Mouse (Mus musculus): Measurements from ENCODE around the gene Stc2. TPM values are rescaled to one million over a fixed set of nuclear protein-coding genes. Genes with fewer than 3 reads are reported as not detected.

Stc2 gene
- polyA plus RNA-seq, 1 experiment from 2014 or later: 0.43 TPM

DNA sequence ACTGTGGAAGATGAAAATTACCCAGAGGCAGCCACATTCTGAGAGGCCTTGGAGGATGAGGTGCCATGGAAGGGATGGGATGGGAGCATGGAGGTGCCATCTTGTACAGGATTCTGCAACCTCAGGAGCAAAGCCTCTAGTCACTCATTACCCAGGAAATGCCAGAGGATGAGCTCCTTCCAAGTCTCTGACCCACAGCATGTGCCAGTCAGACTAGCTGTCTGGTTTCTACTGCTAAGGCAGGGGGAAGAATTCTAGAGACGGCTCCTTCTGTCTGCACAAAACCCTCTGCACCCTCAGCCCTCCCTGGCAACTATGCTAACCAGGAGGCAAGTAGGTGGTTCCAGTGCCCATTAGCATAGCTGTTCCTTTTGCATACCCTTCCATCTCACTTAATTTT is 15.4 kb downstream of the Stc2 start:
- Histone ChIP-seq H3K4me1 (ENCODE audit: insufficient read depth) (no peaks in the 10 kb centered on the region), H3K36me3 (replicated peaks; ENCODE audit: insufficient read depth, low read length) (no peaks in the 10 kb centered on the region), H3K9me3 (ENCODE audit: low read length) (no peaks in the 10 kb centered on the region), H3K4me2 (ENCODE audit: low read depth, low read length) (no peak overlapping the region), H3K27ac (ENCODE audit: low read depth) (no peak overlapping the region), H3K9ac (replicated peaks) (no peak overlapping the region), H3K27me3 (ENCODE audit: insufficient read depth, low read length) (no peaks in the 10 kb centered on the region), H3K4me3 (ENCODE audit: low read depth, low read length) (no peak overlapping the region)
- 73% methylated on average over 1 of the region's 1 CpGs for WGBS (ENCODE audit: insufficient replicate concordance)
- TF ChIP-seq CTCF (IDR thresholded peaks at IDR 0.05; ENCODE audit: low read depth) (no peak), EP300 (IDR thresholded peaks at IDR 0.05; ENCODE audit: low read depth) (no peak)
- ATAC-seq: no peak
- no peak for DNase-seq

Other genes starting within 250 kb of the Stc2 start
- not detected in 2 replicates for gene Gm17332, start 187.6 kb downstream of the Stc2 start, polyA plus RNA-seq (2015; fragmentation: Nextera tagmentation; extraction: Ambion mirVana)

All from liver, postnatal 0 days (tissue).